Mouse (Mus musculus): ENCODE data around the gene Ighmbp2.

DNA sequence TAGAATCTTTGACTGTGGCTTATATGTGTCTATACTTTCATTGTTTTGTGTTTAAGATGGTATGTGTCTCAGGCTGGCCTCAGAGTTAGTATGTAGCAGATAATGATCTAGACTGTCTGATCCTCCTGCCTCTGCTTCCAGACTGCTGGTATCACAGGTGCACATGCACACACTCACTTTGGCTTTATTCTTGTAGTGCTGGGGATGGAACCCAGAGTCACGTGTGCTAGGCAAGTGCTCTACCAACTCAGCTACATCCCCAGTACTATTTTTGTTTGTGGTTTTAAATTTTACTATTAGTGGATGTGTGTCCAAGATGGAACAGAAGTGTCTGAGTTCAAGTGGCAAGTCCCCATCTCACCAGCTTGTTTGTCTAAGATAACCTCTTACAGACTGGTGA, 10.2 kb upstream of the Ighmbp2 start:
- TF ChIP-seq EP300 (IDR thresholded peaks at IDR 0.05; ENCODE audit: low read depth) = no peak
- no peak for TF ChIP-seq CTCF (IDR thresholded peaks at IDR 0.05; ENCODE audit: low read depth)
